Mouse (Mus musculus) neural tube, postnatal 0 days (tissue): ENCODE measurements around the gene Tlr7. TPM values are rescaled to one million over a fixed set of nuclear protein-coding genes. Genes with fewer than 3 reads are reported as not detected.

ENCODE experiments used
- polyA plus RNA-seq: library from polyadenylated mRNA; unstranded; fragments of >200 nt; fragmentation: Nextera tagmentation; extraction: Ambion mirVana; gene quantifications from 2 replicates; pipeline ENCODE4 v1.2.1, GENCODE M21; 2015

The Tlr7 gene
- 0.61 and 2.2 TPM in 2 replicates for polyA plus RNA-seq

DNA sequence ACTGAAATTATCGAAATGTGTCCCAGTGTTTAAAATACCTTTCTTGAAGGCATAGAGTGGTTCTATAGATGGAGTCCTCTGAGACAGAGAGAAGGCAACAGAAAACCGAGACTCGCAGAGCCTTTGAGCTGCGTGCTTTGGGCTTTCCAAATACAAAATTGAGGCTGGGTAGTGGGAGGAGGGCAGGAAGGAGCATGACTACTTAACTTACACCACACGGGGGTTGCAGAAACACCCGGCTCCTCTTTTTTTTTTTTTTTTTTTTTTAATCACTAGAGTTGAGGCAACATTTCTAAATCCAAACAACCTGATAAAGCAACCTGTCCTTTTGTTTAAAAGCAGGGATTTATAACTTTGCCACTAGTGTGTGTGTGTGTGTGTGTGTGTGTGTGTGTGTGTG lies at the start of gene Tlr7:
TSS of gene Tlr7 (minus strand) at position 160 of the 400 bp plus-strand sequence.

DNA sequence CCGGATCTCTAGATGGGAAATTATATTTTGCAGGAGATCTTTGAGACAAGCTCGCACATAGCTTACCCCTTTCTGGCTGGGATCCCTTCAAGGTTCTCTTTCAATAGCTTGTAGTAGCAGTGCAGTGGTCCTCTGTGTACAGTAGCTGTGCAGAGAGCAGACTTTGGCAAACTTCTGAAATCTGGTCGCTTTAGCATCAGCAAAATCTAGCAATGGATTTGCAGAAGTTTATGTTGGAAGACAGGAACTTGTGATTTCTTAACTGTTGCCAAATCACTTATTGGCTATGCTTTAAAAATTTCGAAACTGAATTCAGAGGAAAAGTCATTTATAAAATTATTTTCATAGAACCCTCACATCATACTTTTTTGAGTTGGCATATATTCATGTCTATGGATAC lies 66.3 kb downstream of the Tlr7 start, which contains the start of gene Tlr8:
TSS of gene Tlr8 (minus strand) at position 244 of the 400 bp plus-strand sequence.

Other genes starting within 250 kb of the Tlr7 start
- 4,131 and 4,892 TPM in 2 replicates for gene Tmsb4x, start 121.2 kb downstream of the Tlr7 start, polyA plus RNA-seq
- gene Tlr8, start 66.2 kb downstream of the Tlr7 start, polyA plus RNA-seq: 0.10 TPM in 1 of 2 replicates, not detected in the other
- gene Prps2, start 52.2 kb upstream of the Tlr7 start, polyA plus RNA-seq: 11.1 and 12.5 TPM in 2 replicates